Mouse (Mus musculus) intestine, postnatal 0 days (tissue): ENCODE data around the gene Dhh. TPM values are rescaled to one million over a fixed set of nuclear protein-coding genes. Genes with fewer than 3 reads are reported as not detected.
A peak's percentile ranks its signal among the peaks of the same experiment; 100 is the strongest.

Experiments used
- ATAC-seq: fragments of 200-750 bp; cut with Nextera tagmentation; 2 replicates; pipeline ENCODE4 v1.8.0; 2017; ENCODE audit warnings: mild to moderate bottlenecking, moderate TSS enrichment, moderate library complexity
- H3K27ac ChIP-seq: fragments of 300-500 bp; sonication (generic); 2 replicates; pipeline ENCODE4 v1.5.1; 2014; ENCODE audit warnings: mild to moderate bottlenecking, low read depth, low read length, moderate library complexity
- H3K27me3 ChIP-seq: fragments of 300-500 bp; sonication (generic); replicated peaks from 2 replicates; pipeline ENCODE4 v1.6.1; 2014; ENCODE audit warnings: low read length, mixed read lengths; ENCODE audit not compliant: control insufficient read depth, insufficient read depth
- H3K36me3 ChIP-seq: fragments of 300-500 bp; sonication (generic); 2 replicates; pipeline ENCODE4 v1.6.1; 2014; ENCODE audit warnings: mild to moderate bottlenecking, moderate library complexity; ENCODE audit not compliant: control insufficient read depth, insufficient read depth
- H3K4me1 ChIP-seq: fragments of 300-500 bp; sonication (generic); replicated peaks from 2 replicates; pipeline ENCODE4 v1.6.1; 2014; ENCODE audit warnings: antibody characterized with exemption, low read length, mixed read lengths; ENCODE audit not compliant: control insufficient read depth, insufficient read depth
- H3K4me2 ChIP-seq: fragments of 300-500 bp; sonication (generic); replicated peaks from 2 replicates; pipeline ENCODE4 v1.6.1; 2014; ENCODE audit warnings: low read depth, mild to moderate bottlenecking, moderate library complexity
- H3K4me3 ChIP-seq: fragments of 300-500 bp; sonication (generic); 2 replicates; pipeline ENCODE4 v1.5.1; 2014; ENCODE audit warnings: low read depth, low read length
- H3K9ac ChIP-seq: fragments of 300-500 bp; sonication (generic); 2 replicates; pipeline ENCODE4 v1.6.1; 2014; ENCODE audit warnings: mild to moderate bottlenecking, low read depth, low read length
- H3K9me3 ChIP-seq: fragments of 300-500 bp; sonication (generic); 2 replicates; pipeline ENCODE4 v1.6.1; 2016; ENCODE audit warnings: mixed run types; ENCODE audit not compliant: control insufficient read depth
- CTCF ChIP-seq: sonication (generic); IDR thresholded peaks from 2 replicates; pipeline ENCODE4 v1.5.1; 2016; ENCODE audit warnings: low read depth, mild to moderate bottlenecking, control low read depth, antibody characterized with exemption, moderate library complexity
- WGBS: fragments of 180-500 bp; shearing (Covaris S2); extraction: QIAGEN DNeasy Blood & Tissue Kit; methylation state at CpG from one replicate; pipeline ENCODE4 v1.1.7; 2014; 5-methylcytosine and 5-hydroxymethylcytosine counted together
- polyA plus RNA-seq: library from polyadenylated mRNA; unstranded; fragments of >200 nt; fragmentation: Nextera tagmentation; extraction: Ambion mirVana; gene quantifications from 2 replicates; pipeline ENCODE4 v1.2.1, GENCODE M21; 2015

Dhh gene
- polyA plus RNA-seq, 1 experiment from 2014 or later: 0.93 TPM

GRCm38 (mm10) chr15:98917538-98918498, 19.5 kb upstream of the Dhh start, which contains the start of gene Lmbr1l:
Lmbr1l (minus strand) TSS chr15:98918231.
- H3K36me3 ChIP-seq: peaks cover 11% of the 10 kb centered on the region
- peak within 1 kb of the TSS; percentile 93 for H3K27ac ChIP-seq
- peak within 1 kb of the TSS; percentile 89 for H3K4me3 ChIP-seq
- no peak for TF ChIP-seq CTCF
- H3K4me2 ChIP-seq: peak within 1 kb of the TSS; percentile 82
- peak; percentile 98 for ATAC-seq
- H3K9ac ChIP-seq: peak within 1 kb of the TSS; percentile 87
- WGBS: under 1% methylated on average over 82 of the region's 82 CpGs
- H3K9me3 ChIP-seq: no peaks in the 10 kb centered on the region
- H3K27me3 ChIP-seq: no peaks in the 10 kb centered on the region
- 0 out of 2 replicates have a peak, but pooled peaks cover 2% of the 10 kb centered on the region for H3K4me1 ChIP-seq

GRCm38 (mm10) chr15:98917091-98917490, 18.8 kb upstream of the Dhh start:
- H3K9me3 ChIP-seq: no peaks in the 10 kb centered on the region
- no peaks in the 10 kb centered on the region for H3K27me3 ChIP-seq
- 0% methylated on average over 14 of the region's 14 CpGs for WGBS
- peak overlapping the region; percentile 82 for H3K4me2 ChIP-seq
- H3K27ac ChIP-seq: peak overlapping the region; percentile 93
- peaks cover 18% of the 10 kb centered on the region for H3K36me3 ChIP-seq
- H3K4me1 ChIP-seq: 0 out of 2 replicates have a peak, but pooled peaks cover 2% of the 10 kb centered on the region
- TF ChIP-seq CTCF: no peak
- ATAC-seq: no peak
- H3K4me3 ChIP-seq: peak overlapping the region; percentile 89
- peak overlapping the region; percentile 87 for H3K9ac ChIP-seq

- TF ChIP-seq CTCF: no peak
- H3K27ac ChIP-seq: no peak overlapping the region
- no peaks in the 10 kb centered on the region for H3K27me3 ChIP-seq
- H3K4me3 ChIP-seq: no peak overlapping the region
- no peak overlapping the region for H3K9ac ChIP-seq
- no peaks in the 10 kb centered on the region for H3K9me3 ChIP-seq
- ATAC-seq: no peak
- H3K4me2 ChIP-seq: peak overlapping the region; percentile 82
- WGBS: 83% methylated on average over 4 of the region's 4 CpGs
- H3K36me3 ChIP-seq: peaks cover 29% of the 10 kb centered on the region
- H3K4me1 ChIP-seq: 0 out of 2 replicates have a peak, but pooled peaks cover 2% of the 10 kb centered on the region
Observed at GRCm38 (mm10) chr15:98916016-98916415, 17.7 kb upstream of the Dhh start.

DNA sequence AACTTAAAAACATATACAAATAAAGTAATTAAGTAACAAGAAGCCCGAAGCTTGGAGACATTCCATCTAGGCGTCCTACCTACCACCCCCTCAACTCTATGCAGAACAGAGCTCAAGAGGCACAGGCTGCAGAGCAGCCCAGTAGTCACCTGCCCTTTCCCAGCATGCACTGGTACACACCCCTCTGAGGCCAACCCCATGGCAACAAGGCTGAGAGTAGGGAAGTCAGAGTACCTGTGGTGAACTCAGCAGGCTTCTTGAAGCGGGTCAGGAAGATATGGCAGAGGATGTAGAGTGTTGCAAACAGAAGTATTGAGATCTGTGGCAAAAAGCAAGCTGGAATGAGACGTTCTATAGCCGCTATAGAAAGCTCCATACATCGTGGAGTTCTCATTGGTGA, 16.6 kb upstream of the Dhh start:
- Histone ChIP-seq H3K27ac (no peak overlapping the region), H3K4me2 (no peak overlapping the region), H3K9me3 (no peaks in the 10 kb centered on the region), H3K4me3 (no peak overlapping the region), H3K9ac (no peak overlapping the region), H3K27me3 (no peaks in the 10 kb centered on the region), H3K4me1 (0 out of 2 replicates have a peak, but pooled peaks cover 2% of the 10 kb centered on the region), H3K36me3 (peaks cover 40% of the 10 kb centered on the region)
- no peak for ATAC-seq
- 88% methylated on average over 6 of the region's 6 CpGs for WGBS
- no peak for TF ChIP-seq CTCF

GRCm38 (mm10) chr15:98904692-98905091, 6.4 kb upstream of the Dhh start:
- TF ChIP-seq CTCF: peak; percentile 78
- Histone ChIP-seq H3K4me3 (no peak overlapping the region), H3K4me1 (no peaks in the 10 kb centered on the region), H3K27ac (no peak overlapping the region), H3K4me2 (no peak overlapping the region), H3K9me3 (no peaks in the 10 kb centered on the region), H3K9ac (no peak overlapping the region), H3K27me3 (peaks cover 8% of the 10 kb centered on the region; the same call in 1 of the 2 replicates), H3K36me3 (peaks cover 50% of the 10 kb centered on the region)
- no peak for ATAC-seq
- 32% methylated on average over 10 of the region's 10 CpGs for WGBS

- H3K27me3 ChIP-seq: peaks cover 27% of the 10 kb centered on the region
- H3K9ac ChIP-seq: no peak overlapping the region
- no peak overlapping the region for H3K4me2 ChIP-seq
- ATAC-seq: no peak
- no peak overlapping the region for H3K4me3 ChIP-seq
- H3K27ac ChIP-seq: no peak overlapping the region
- H3K9me3 ChIP-seq: no peaks in the 10 kb centered on the region
- H3K4me1 ChIP-seq: peaks cover 3% of the 10 kb centered on the region; the same call in 1 of the 2 replicates
- TF ChIP-seq CTCF: no peak
- peaks cover 29% of the 10 kb centered on the region for H3K36me3 ChIP-seq
- 86% methylated on average over 2 of the region's 2 CpGs for WGBS
Observed at GRCm38 (mm10) chr15:98902600-98902999, 4.3 kb upstream of the Dhh start.
